Mouse (Mus musculus) midbrain, embryonic 14.5 days (tissue): ENCODE results near the gene Sp9. TPM values are rescaled to one million over a fixed set of nuclear protein-coding genes. Genes with fewer than 3 reads are reported as not detected.

Experiments used
- ATAC-seq: fragments of 200-750 bp; cut with Nextera tagmentation; 2 replicates; pipeline ENCODE4 v1.8.0; 2017; ENCODE audit warnings: moderate number of reproducible peaks, moderate library complexity; ENCODE audit not compliant: low FRiP score, low TSS enrichment
- DNase-seq: peaks from one replicate; pipeline ENCODE4 v3.0.0-alpha.2; 2015
- H3K27ac ChIP-seq: fragments of 300-500 bp; sonication (generic); replicated peaks from 2 replicates; pipeline ENCODE4 v1.5.1; 2014; ENCODE audit warnings: mild to moderate bottlenecking, low read depth, low read length, moderate library complexity
- H3K27me3 ChIP-seq: fragments of 300-500 bp; sonication (generic); 2 replicates; pipeline ENCODE4 v1.6.1; 2014; ENCODE audit warnings: low read length, control low read depth, mixed read lengths; ENCODE audit not compliant: control insufficient read depth, insufficient read depth
- H3K36me3 ChIP-seq: fragments of 300-500 bp; sonication (generic); 2 replicates; pipeline ENCODE4 v1.6.1; 2014; ENCODE audit warnings: low read length, control low read depth; ENCODE audit not compliant: control insufficient read depth, insufficient read depth
- H3K4me1 ChIP-seq: fragments of 300-500 bp; sonication (generic); 2 replicates; pipeline ENCODE4 v1.6.1; 2014; ENCODE audit warnings: mild to moderate bottlenecking, antibody characterized with exemption, low read length, control low read depth; ENCODE audit not compliant: control insufficient read depth, insufficient read depth
- H3K4me2 ChIP-seq: fragments of 300-500 bp; sonication (generic); 2 replicates; pipeline ENCODE4 v1.6.1; 2014; ENCODE audit warnings: mild to moderate bottlenecking, low read length, moderate library complexity
- H3K4me3 ChIP-seq: fragments of 300-500 bp; sonication (generic); replicated peaks from 2 replicates; pipeline ENCODE4 v1.5.1; 2014; ENCODE audit warnings: low read depth, low read length
- H3K9ac ChIP-seq: fragments of 300-500 bp; sonication (generic); replicated peaks from 2 replicates; pipeline ENCODE4 v1.6.1; 2014; ENCODE audit warnings: mild to moderate bottlenecking, low read length, moderate library complexity
- H3K9me3 ChIP-seq: fragments of 300-500 bp; sonication (generic); 2 replicates; pipeline ENCODE4 v1.6.1; 2016; ENCODE audit warnings: low read length, control low read depth, mixed read lengths; ENCODE audit not compliant: control insufficient read depth
- WGBS: fragments of 180-500 bp; shearing (Covaris S2); extraction: QIAGEN DNeasy Blood & Tissue Kit; methylation state at CpG from one replicate; pipeline ENCODE4 v1.1.7; 2014; 5-methylcytosine and 5-hydroxymethylcytosine counted together
- polyA plus RNA-seq: library from polyadenylated mRNA; unstranded; fragments of >200 nt; fragmentation: Nextera tagmentation; extraction: Ambion mirVana; gene quantifications from 2 replicates; pipeline ENCODE4 v1.2.1, GENCODE M21; 2014

The Sp9 gene
- polyA plus RNA-seq, 1 experiment from 2014 or later, result 2.8 TPM

DNA sequence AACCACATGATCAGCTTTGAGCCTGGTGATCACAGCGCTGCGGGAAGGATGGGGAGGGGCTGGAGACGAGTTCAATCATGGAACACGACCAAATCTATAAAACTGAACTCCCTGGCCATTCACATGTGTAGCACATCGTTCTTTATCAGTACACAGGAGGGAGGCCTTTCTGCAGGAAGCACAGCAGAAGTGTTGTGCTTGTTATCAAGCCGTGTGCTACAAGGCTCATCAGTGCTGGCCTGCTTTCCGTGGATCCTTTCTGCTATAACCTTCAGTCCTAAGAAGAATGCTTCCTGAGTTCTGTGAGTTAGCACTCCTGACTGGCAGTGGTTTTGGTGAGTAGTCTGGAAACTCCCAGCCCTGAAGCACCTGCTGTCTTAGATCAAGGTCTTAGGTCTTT is 23.3 kb downstream of the Sp9 start:
- Histone ChIP-seq H3K4me2 (no peak overlapping the region), H3K27ac (no peak overlapping the region), H3K4me3 (no peak overlapping the region), H3K36me3 (peaks cover 35% of the 10 kb centered on the region), H3K4me1 (no peaks in the 10 kb centered on the region), H3K27me3 (no peaks in the 10 kb centered on the region), H3K9ac (no peak overlapping the region), H3K9me3 (no peaks in the 10 kb centered on the region)
- WGBS, result 90% methylated on average over 7 of the region's 7 CpGs
- ATAC-seq (no peak), DNase-seq (no peak)

DNA sequence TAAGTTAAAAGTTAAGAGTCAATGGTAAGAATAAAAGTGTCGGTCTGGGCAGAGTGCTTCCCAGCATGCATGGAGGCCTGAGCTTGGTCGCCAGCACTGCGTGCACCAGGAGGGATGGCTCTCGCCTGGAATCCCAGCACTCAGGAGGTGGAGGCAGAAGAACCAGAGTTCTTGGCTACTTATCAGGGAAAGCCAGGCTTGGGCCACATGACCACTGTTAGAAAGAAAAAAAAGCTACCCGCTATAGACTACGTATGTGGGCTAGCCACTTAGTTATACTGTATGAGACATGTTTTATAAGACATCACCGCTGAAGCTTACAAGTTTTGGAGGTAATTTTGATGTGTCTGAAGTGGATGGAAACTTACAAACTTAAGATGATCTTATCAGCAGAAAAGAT is 26.4 kb downstream of the Sp9 start:
- DNase-seq (no peak), ATAC-seq (no peak)
- no peak overlapping the region for H3K9ac ChIP-seq
- no peaks in the 10 kb centered on the region for H3K27me3 ChIP-seq
- 85% methylated on average over 7 of the region's 7 CpGs for WGBS
- no peaks in the 10 kb centered on the region for H3K9me3 ChIP-seq
- no peak overlapping the region for H3K4me2 ChIP-seq
- no peak overlapping the region for H3K4me3 ChIP-seq
- H3K36me3 ChIP-seq, result peaks cover 38% of the 10 kb centered on the region
- H3K4me1 ChIP-seq, result no peaks in the 10 kb centered on the region
- no peak overlapping the region for H3K27ac ChIP-seq

DNA sequence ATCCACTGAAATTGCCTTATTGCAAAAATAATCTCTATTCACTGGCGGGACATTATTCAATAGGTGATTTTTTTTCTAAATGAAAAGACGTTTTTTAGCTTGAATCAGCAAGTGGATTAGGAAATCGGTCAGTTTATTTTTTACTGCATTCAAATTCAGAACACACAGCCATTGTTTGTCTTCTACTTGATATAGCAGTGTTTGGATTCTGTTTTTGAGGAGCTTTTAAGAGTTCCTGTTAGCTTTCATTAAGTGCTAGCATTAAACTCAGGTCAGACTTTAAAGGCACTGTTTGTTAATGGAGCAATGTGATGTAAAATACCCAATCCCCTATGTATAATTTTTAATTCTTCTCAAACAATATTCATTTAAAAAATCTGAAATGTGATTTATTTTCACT is 27.1 kb downstream of the Sp9 start:
- Histone ChIP-seq H3K36me3 (peaks cover 43% of the 10 kb centered on the region), H3K27me3 (no peaks in the 10 kb centered on the region), H3K9ac (no peak overlapping the region), H3K27ac (no peak overlapping the region), H3K4me3 (no peak overlapping the region), H3K4me1 (no peaks in the 10 kb centered on the region), H3K4me2 (no peak overlapping the region), H3K9me3 (no peaks in the 10 kb centered on the region)
- 56% methylated on average over 3 of the region's 3 CpGs for WGBS
- ATAC-seq, result no peak
- no peak for DNase-seq

DNA sequence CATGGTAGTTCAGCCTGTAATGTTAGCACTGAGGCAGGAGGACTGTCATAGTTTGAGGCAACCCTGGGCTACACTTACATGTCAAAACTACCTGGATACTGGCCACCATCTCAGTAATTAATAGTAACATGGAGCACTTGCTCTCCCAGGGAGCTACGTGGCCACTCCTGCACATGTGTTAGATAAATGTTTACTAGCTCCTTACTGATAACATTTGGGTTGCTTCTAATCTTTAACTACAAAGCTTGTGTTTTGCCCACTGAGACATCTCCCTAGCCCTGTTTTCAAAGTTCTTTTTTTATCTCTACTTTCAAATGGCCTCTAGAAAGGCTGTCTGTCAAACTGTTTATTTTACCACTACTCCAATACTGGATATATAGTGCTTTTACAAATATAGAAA is 30.3 kb downstream of the Sp9 start:
- H3K9ac ChIP-seq, result no peak overlapping the region
- H3K9me3 ChIP-seq, result no peaks in the 10 kb centered on the region
- WGBS, result 93% methylated on average over 1 of the region's 1 CpGs
- no peaks in the 10 kb centered on the region for H3K4me1 ChIP-seq
- no peak overlapping the region for H3K27ac ChIP-seq
- H3K4me3 ChIP-seq, result no peak overlapping the region
- ATAC-seq, result no peak
- H3K36me3 ChIP-seq, result peaks cover 59% of the 10 kb centered on the region
- no peak for DNase-seq
- H3K4me2 ChIP-seq, result no peak overlapping the region
- H3K27me3 ChIP-seq, result no peaks in the 10 kb centered on the region

DNA sequence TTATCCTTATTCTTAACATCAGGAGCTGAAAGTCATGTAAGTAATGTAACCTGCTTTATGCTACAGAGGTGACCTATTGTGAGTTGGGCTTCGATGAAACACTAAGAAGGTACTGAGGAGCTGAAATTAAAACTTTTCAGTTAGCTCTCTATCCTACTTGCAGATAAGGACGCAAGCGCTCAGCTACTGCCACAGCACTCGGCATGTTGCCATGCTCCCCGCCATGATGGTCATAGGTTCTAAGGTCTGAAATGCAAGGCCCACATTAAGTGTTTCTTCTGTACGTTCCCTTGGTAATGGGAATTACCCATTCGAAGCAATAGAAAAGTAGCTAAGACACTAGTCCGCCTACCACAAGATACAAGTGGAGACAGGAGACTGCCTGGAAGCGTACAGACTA is 31.0 kb downstream of the Sp9 start:
- Histone ChIP-seq H3K4me3 (no peak overlapping the region), H3K27me3 (no peaks in the 10 kb centered on the region), H3K4me1 (no peaks in the 10 kb centered on the region), H3K36me3 (peaks cover 66% of the 10 kb centered on the region), H3K4me2 (no peak overlapping the region), H3K27ac (no peak overlapping the region), H3K9me3 (no peaks in the 10 kb centered on the region), H3K9ac (no peak overlapping the region)
- DNase-seq (no peak), ATAC-seq (no peak)
- 96% methylated on average over 9 of the region's 9 CpGs for WGBS

DNA sequence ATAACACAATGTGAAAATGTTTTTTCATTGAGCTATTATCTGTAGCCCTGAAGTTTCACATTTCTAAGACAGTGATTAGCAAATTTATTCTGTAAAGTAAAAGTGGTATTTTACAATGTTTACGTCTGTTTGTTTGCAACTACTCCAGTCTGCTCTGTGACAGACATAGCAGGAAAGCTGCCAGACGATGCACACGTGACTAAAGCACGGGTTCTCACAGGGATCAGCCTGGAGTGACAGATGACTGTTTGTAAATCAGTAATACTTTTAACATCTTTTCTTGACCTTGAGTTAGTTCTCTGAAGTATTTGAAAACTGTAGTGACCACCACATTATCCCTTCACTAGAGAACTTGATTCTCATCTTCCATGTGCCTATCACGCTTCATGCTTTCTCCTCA is 32.8 kb downstream of the Sp9 start:
- H3K9ac ChIP-seq, result no peak overlapping the region
- no peak for ATAC-seq
- H3K27ac ChIP-seq, result no peak overlapping the region
- no peak overlapping the region for H3K4me3 ChIP-seq
- no peak overlapping the region for H3K4me2 ChIP-seq
- no peaks in the 10 kb centered on the region for H3K9me3 ChIP-seq
- no peaks in the 10 kb centered on the region for H3K27me3 ChIP-seq
- WGBS, result 96% methylated on average over 5 of the region's 5 CpGs
- no peaks in the 10 kb centered on the region for H3K4me1 ChIP-seq
- DNase-seq, result no peak
- peaks cover 76% of the 10 kb centered on the region for H3K36me3 ChIP-seq

DNA sequence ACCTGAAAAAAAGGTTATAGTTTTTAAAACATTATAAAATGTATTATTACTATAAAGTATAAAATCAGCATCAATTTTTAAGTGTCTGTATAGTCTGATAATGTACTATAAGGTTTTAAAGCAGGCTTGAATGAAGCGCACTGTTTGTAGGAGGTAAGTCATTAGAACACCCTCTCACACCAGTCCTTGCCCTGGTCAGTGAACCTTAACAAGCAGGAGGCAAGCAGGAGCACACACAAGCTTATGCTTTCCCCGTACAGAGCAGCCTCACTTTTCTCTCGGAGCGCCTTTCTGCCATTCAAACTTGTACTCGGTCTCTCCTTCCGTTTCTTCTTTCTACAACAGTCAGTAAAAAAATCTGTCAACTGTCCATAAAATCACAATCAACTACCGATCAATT is 34.3 kb downstream of the Sp9 start:
- Histone ChIP-seq H3K9me3 (no peaks in the 10 kb centered on the region), H3K4me3 (no peak overlapping the region), H3K36me3 (peaks cover 81% of the 10 kb centered on the region), H3K9ac (no peak overlapping the region), H3K4me2 (no peak overlapping the region), H3K4me1 (no peaks in the 10 kb centered on the region), H3K27ac (no peak overlapping the region), H3K27me3 (no peaks in the 10 kb centered on the region)
- 87% methylated on average over 7 of the region's 7 CpGs for WGBS
- DNase-seq, result no peak
- no peak for ATAC-seq

DNA sequence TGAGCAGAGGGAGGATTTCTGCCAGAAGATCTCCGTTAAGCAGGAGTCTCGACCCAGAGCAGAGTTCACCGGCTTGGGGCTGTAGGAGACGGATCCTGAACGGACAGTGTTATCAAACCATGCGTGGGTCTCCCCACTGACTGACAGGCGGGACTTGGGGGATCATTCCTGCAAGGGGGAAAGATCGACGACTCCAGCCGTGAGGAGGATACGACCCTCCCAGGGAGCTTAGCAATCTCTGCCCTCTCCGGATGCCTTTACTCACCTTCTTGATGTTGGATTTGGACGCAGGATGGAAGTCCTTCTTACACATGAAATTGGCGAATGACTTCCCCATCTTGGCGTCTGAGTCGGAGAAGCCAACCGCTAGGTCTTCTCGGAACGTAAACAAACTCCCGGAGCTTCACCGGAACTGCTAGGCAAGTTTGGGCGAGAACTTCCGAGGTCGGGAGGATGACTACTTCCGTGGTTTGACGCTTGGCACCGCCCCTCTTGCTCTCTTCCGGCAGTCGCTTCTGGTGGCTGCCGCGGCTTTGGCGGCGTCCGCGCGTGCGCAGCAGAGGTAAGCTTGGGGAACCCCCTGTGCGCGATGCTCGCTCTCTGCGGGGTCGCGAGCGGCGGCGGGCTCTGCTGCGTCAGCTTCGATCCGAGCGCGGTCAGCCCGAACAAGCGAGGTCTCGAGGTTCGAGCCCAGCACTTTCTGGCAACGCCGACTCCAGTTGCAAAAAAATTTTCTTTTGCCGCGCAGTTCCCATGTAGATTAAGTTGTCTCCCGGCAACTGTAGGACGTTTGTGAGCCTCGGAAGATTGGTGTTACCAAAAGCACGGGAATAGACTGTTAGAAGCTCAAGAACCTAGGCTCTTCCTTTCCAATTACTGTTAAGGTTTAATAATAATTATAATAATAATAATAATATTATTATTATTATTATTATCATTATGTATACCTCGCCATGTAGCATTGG is 40.7 kb downstream of the Sp9 start, which contains the start of the genes Scrn3 and Cir1:
Gene Scrn3, plus strand, starts transcription at position 450 of the 965 bp plus-strand sequence.
Gene Cir1, minus strand, starts transcription at position 550 of the 965 bp plus-strand sequence.
- Histone ChIP-seq H3K4me3 (peak within 1 kb of the TSS; percentile 72), H3K4me1 (peaks cover 9% of the 10 kb centered on the region; the same call in 1 of the 2 replicates), H3K27me3 (no peaks in the 10 kb centered on the region), H3K9ac (peak within 1 kb of the TSS; percentile 52), H3K4me2 (peak within 1 kb of the TSS; percentile 90), H3K27ac (peak within 1 kb of the TSS; percentile 71), H3K9me3 (no peaks in the 10 kb centered on the region), H3K36me3 (peaks cover 26% of the 10 kb centered on the region)
- under 1% methylated on average over 64 of the region's 64 CpGs for WGBS
- ATAC-seq (peak; percentile 97), DNase-seq (peak; percentile 98)

DNA sequence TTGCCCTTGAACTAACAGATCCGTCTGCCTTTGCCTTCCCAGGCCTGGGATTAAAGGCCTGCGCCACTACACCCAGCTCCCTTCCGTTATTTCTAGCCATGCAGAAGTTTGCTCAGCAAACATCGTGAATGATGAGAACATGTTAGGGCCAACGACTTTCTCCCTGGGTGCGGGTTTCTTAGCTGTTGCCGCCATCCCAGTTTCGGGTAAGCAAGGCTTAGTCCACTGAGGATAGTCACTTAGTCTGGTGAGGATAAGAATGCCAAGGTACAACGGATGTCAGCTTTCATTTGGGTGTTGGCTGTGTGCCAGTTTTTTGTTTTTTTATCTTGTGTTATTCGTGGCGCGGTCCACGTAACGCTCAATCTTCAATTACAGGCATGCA is 41.4 kb downstream of the Sp9 start:
- Histone ChIP-seq H3K9me3 (no peaks in the 10 kb centered on the region), H3K4me2 (peak overlapping the region; percentile 54), H3K27me3 (no peaks in the 10 kb centered on the region), H3K36me3 (peaks cover 24% of the 10 kb centered on the region), H3K27ac (no peak overlapping the region), H3K4me1 (peaks cover 9% of the 10 kb centered on the region; the same call in 1 of the 2 replicates), H3K4me3 (peak overlapping the region; percentile 72), H3K9ac (0 out of 2 replicates have a peak overlapping the region, but pooled peaks have one; percentile 45)
- DNase-seq, result peak; percentile 46
- WGBS, result 43% methylated on average over 14 of the region's 14 CpGs
- ATAC-seq, result peak; percentile 32; the same call in 1 of the 2 replicates
